Mouse (Mus musculus): Measurements from ENCODE around the gene Tuba1b. TPM values are rescaled to one million over a fixed set of nuclear protein-coding genes. Genes with fewer than 3 reads are reported as not detected.
"Not testable (repeated sequence)": the region's sequence is repeated elsewhere in the genome, so short reads cannot be mapped to it uniquely, and the experiment has no call there.

Tuba1b gene
- total RNA-seq, 2 experiments from 2014 or later: 193 to 255 TPM

DNA sequence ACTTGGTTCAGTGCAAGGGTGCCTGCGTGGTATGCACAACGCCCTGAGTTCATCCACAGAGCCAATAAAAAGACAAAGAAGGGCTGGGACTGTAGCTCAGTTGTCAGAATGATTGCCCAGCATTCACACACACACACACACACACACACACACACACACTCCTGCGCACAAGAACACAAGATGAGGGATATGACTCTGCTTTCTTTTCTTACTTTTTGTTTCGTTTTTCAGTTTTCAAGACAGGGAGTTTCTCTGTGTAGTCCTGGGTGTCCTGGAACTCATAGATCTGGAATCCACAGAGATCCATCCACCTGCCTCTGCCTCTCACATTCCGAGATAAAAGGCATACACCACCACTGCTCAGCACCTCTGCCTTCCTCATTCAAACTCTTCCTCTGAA, 6.8 kb downstream of the Tuba1b start:
- no peak for DNase-seq (ENCODE audit: low spot score in 2 of 2)

DNA sequence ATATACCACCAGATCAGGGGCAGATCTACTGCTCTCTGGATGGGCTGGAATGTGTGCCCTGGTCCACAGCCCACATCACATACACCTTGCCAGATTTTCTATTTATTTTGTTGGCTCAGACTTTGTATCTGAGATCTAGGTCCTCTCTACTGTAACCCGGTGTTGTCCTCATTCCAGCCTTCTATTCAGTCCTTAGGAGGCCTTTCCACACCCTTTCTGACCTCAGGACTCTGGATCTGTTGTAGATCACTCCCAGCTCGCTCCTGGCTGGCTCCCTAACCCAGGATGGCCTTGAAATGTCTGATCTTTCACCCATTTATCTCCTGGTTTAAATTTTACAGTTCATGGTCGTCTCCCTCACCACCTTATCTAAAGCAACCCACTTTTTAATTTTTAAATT, 9.7 kb downstream of the Tuba1b start:
- DNase-seq (ENCODE audit: low spot score in 2 of 2): no peak

DNA sequence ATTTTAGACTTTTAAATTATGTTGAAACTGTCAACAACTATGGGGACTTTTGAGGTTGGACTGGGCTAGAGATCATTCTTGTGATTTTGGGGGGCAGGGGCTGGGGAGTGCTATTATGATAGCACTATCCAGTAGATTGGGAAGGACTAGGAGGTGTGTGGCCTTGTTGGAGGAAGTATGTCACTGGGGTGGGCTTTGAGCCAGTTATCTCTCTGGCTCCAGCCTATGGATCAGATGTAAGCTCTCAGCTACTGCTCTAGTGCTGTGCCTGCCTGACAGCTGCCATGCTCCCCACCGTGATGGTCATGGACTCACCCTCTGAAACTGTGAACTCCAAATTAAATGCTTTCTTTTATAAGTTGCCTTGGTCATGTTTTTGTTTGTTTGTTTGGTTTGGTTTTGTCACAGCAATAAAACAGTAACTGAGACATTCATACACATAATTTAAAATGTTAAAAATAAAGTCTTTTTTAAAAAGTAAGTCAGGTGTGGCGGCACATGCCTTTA, 11.3 kb downstream of the Tuba1b start:
- DNase-seq (ENCODE audit: low spot score in 2 of 2): no peak

DNA sequence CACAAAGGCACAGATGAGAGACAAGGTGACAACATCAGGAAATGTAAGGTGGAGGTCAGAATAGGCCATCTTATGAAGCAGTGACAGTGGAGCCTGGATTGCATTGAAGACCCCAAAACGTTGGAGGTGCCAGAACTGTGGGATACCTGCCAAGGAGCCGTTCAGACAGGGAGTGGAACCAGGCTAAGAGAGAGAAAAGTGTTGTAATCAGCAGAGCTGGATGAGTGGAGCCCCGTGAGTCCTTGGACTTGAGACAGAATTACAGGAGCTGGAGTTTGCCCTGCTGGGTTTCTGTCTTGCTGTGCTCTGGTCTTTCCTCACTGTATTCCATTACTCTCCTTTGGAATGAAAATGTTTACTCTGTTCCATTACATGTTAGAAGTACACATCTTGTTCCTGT, 11.8 kb downstream of the Tuba1b start:
- no peak for DNase-seq (ENCODE audit: low spot score in 2 of 2)

DNA sequence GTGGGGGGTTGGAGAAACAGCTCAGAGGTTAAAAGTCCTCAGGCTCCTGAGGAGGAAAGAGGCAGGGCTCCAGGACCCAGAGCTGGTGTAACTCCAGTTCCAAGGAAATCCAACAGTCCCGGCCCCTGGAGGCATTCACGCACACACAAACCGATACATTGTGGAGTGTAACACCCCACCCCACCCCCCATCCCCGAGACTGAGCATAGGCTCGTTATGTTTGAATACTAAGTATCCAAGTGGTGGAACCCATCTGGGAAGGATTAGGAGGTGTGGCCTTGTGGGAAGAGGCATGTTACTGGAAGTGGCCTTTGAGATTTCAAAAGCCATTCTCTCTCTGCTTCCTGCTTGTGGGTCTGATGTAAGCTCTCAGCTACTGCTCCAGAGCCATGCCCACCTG, 12.9 kb downstream of the Tuba1b start:
- DNase-seq (ENCODE audit: low spot score in 2 of 2): no peak

DNA sequence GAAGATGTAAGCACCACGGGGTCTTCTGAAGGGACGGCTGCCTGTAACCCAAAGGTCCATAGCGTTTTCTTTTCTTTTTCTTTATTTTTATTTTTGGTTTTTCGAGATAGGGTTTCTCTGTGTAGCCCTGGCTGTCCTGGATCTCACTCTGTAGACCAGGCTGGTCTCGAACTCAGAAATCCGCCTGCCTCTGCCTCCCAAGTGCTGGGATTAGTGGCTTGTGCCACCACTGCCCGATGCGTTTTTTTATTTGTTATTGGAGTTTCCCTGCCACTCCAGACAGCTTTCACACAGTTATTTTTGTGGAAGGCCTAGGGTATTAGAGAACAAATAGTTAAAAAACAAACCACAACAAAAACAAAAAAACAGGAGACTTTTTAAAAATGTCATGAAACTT, 15.9 kb downstream of the Tuba1b start:
- not testable (repeated sequence) for DNase-seq (ENCODE audit: low spot score in 2 of 2)

DNA sequence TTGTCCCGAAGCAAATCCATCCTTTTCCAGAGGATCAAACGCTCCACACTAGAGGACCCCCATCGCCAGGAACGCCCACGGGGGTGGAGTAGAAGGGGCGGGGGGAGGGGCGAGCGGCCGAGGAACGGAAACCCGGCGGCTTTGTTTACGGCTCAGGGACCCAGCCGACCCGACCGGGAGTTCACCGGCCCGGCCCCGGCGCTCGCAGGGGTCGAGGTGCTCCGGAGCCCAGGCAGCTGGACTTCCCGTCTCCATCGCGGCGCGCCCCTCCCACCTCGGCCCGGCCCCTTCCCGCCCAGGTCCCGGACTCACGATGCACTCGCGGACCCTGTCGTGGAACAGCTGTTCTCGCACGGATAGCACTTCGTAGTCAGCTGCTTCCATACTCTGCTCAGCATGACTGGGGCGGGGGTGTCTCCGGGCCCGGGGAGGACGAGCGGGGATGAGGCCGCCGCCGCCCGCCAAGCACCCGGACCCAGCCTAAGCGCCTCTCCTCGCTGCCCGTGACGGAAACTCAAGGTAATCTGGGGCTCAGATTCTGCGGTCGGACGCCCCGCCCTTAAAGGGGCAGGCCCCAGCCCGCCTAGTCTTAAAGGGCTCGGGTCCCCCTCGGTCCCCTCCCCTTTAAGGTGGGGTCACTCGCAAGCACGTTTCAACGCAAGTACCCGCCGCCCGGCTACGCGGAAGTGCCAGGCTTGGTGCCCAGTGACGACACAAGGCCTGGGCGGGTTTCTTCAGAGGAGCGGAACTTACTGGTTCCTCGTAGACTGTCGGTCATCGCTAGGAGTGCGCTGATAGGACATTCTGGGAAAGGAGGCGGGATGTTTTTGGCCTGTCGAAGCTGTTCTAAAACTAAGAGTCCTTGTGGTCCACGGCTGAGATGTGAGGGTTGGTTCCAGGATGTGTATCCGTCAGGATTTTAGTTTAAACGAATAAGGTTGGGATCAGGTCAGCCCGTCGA, 16.5 kb downstream of the Tuba1b start, which contains the start of gene Lmbr1l:
Gene Lmbr1l (minus strand): TSS at position 694 of the 961 bp plus-strand sequence.
- DNase-seq (ENCODE audit: low spot score in 2 of 2): peak; percentile 92 to 93

DNA sequence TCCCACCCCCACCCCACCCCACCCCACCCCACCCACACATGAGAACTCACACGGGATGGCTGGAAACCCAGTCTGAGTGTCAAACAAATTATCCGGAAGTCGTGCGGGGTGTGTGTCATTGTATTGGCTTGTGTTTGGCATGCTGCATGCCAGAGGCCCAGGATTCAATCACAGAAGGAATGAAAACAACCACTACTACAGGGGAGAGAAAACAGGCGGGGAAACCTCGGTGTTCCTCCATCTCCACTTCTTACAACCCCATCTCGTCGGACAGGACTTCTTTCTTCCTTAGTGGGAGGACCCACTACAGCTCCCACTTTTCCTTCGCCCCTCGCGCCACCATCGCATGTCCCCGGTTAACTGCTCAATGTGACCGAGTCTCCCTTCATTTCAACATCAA, 17.3 kb downstream of the Tuba1b start:
- peak in 1 of 2 experiments; percentile 21 for DNase-seq (ENCODE audit: low spot score in 2 of 2)

DNA sequence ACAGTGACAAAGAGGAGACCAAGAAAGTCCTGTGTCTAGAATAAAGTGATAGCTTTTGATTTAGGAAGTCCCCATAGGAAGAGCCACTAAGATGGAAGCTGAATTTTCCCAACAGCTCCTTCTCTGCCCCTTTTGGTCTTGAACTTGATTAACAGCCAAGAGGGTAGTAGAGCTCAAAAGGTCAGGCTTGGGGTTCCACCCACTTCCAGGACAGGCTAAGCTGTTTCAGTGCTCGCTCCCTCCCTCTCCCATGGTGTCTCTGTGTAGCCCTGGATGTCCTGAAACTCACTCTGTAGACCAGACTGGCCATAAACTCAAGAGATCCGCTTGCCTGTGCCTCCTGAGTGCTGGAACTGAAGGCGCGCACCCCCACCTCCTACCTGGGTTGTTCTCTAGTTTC, 18.3 kb downstream of the Tuba1b start:
- no peak for DNase-seq (ENCODE audit: low spot score in 2 of 2)

DNA sequence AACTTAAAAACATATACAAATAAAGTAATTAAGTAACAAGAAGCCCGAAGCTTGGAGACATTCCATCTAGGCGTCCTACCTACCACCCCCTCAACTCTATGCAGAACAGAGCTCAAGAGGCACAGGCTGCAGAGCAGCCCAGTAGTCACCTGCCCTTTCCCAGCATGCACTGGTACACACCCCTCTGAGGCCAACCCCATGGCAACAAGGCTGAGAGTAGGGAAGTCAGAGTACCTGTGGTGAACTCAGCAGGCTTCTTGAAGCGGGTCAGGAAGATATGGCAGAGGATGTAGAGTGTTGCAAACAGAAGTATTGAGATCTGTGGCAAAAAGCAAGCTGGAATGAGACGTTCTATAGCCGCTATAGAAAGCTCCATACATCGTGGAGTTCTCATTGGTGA, 19.5 kb downstream of the Tuba1b start:
- no peak for DNase-seq (ENCODE audit: low spot score in 2 of 2)

DNA sequence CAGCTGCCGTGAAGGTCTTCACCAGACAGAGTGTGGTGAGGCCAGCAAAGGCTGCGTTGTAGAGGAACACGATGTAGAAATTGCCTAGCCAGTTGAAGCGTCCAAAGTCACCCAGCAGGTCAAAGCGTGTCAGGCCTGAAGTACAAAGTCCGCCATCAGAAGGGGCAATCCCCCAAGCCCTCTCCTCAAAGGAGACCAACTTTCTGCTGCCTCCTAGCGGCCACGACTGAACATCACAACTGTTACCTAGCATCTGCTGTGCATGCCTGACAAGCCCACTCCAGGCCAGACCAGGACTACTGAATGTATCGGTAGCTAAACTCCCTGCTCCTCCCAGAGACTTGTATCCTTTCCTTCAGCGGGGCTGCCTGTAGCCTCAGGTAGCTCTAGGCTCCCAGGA, 29.7 kb downstream of the Tuba1b start:
- DNase-seq (ENCODE audit: low spot score in 2 of 2): no peak

DNA sequence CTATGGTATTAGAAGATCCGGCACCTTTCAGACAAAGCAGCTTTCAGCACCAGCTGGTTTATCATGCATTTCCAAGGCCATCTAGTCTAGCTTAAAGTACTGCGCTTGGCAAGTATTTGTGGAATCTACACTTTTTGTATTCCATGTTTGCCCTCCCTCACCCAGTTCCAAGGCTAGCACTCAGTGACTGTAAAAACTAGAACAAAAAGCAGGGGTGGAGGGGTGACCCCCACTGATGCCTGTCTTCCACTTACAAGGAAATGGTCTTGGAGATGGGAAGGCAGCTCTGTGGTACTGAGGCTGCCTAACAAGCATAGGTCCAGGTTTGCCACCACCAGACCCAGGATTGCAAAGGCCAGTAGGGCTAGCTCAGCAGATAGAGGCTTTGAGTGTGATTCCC, 31.8 kb downstream of the Tuba1b start:
- DNase-seq (ENCODE audit: low spot score in 2 of 2): no peak

DNA sequence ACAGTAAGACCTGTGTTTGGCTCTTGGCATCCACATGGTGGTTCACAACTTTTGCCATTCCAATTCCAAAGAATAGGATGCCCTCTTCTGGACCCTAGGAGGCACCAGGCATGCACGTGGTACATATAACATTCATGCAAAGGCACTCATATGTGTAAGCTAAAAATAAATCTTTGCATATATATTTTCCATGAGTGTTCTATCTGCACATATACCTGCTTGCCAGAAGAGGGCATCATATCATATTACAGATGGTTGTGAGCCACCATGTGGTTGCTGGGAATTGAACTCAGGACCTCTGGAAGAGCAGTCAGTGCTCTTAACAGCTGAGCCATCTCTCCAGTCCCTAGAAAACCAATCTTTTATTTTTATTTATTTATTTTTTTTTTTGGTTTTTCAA, 32.8 kb downstream of the Tuba1b start:
- DNase-seq (ENCODE audit: low spot score in 2 of 2): no peak

DNA sequence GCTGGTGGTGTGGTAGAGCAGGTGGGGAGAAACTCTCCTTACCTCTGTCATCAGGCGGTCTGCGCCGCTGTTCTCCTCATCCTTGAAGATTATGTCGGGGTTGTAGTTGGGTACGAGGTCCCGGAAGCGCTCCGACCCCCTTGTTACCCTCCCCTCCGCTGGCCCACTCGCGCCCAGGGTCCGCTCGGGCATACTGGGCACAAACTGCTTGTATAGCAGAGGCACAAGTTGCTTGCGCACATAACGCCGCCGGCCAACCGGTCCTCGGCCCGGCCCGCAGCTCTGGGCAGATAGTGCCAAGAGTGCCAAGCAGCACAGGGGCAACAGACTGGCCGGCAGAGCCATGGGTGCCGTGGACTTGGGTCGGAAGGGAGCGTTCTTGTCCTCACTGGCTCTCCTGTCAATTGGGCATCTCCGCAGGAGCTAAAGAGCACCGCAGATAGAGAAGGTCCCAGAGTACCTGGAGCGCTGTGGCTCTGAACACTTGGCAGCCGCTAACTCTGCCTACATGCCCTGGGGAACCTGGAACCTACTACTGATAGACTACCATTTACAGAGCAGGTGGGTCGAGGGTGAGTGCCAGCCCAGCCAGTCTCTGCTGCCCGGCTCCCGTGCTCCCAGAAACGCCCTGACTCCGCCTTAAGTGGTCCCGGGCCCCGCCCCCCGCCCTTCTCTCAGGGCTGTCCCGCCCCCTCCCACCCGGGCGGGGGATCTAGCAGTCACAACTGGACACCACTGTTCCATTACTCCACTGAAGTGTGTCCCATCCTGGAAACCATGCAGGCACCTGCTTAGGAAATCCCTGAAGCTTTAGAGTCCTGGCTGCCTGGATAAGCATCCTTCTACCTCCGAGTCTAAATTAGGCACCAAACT, 36.2 kb downstream of the Tuba1b start, which contains the start of gene Dhh:
Gene Dhh (minus strand): TSS at position 613 of the 873 bp plus-strand sequence.
- DNase-seq (ENCODE audit: low spot score in 2 of 2): no peak

DNA sequence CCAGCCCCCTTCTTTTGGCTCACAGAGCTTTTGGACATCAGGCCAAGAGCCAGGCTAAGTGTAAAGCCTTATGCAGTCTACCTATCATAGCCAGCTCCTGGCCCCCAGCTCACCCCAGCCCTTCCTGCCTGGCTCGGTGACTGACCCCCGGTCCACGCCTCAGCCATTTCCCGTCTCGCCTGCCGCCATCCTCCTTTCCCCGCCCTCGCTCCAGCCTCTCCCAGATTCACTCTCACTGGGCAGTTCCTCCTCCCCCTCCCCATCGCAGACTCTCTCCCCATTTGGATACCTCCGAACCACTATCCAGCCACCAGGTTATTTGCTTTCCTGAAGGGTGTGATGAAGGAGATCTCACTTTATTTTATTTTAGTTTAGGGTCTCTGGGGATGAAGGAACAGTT, 36.9 kb downstream of the Tuba1b start:
- DNase-seq (ENCODE audit: low spot score in 2 of 2): no peak

DNA sequence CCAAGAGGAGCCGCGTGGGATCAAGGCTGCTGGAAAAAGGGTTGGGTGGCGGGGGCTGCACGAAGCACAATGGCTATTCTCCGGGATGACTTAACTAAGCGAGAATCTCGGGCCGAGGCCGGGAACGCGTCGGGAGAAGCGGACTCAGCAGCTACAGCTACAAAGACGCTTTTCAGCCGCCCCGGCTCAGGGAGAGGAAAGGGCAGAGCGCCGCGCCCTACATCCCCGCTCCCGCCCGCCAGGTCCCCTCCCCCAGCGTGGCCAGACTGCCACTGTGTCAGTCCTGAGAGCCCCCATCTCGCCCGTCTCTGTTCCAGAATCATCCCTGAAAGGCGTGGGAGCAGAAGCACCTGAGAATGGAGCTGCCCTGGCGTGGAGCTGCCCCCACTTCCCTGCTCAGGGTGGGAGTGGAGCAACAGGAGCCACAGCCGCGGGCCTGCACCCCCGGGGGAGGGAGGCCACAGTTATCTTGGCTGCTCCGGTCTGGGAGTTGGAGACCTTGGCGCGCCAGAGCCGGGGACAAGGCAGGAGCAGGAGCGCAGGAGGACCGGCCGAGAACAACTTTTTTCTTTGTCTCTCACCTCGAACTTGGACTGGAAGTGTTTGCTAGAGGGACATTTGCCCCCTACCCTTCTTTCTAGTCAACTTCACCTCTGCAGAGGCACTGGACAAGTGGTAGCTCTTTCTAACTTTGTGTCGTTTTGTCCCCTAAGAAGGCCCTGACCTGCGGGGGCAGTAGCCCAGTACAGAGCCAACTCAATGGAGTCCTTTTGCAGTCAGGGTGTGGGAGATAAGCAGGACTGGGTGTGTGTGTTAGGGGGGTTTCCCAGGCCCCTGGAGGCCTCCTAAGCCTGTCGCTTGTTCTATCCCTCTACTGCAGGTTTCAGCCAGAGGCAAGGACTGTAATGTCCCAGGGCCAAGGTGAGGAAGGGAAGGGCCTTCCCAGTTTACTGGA, 38.5 kb downstream of the Tuba1b start:
- DNase-seq (ENCODE audit: low spot score in 2 of 2): peak; percentile 55 to 60

DNA sequence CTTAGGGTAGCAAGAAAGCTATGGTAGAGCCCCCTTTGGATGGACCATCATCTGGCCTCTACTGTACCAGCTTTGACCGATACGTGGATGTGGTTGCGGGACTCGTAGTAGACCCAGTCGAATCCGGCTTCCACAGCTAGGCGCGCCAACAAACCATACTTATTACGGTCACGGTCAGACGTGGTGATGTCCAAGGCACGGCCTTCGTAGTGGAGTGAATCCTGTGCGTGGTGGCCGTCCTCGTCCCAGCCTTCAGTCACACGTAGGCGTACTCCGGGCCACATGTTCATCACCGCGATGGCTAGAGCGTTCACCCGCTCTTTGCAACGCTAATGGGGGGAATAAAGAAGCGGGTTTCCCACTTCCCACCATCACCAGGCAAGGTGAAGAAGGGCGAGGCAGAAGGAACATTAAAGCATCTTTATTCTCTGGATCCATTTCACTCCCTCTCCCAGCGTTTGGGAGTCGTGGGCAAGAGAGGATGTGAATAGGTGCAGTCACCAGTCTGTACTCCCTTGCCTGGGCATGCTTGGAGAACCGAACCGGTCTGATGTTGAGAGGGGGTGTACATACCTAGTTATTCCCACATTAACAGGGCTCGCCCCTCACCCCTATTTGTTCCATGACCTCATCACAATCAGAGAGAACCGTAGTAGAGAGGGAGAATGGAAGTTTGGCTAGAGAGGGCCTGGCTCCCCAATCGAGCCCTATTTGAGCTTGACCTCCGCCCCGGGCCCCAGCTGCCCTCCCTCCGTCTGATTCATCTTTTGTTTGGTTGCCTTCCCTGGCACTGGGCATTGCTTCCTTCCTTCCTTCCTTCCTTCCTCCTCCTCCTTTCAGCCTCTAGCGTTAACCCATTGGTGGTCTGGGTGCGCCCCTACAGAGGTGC, 39.4 kb downstream of the Tuba1b start:
- no peak for DNase-seq (ENCODE audit: low spot score in 2 of 2)

DNA sequence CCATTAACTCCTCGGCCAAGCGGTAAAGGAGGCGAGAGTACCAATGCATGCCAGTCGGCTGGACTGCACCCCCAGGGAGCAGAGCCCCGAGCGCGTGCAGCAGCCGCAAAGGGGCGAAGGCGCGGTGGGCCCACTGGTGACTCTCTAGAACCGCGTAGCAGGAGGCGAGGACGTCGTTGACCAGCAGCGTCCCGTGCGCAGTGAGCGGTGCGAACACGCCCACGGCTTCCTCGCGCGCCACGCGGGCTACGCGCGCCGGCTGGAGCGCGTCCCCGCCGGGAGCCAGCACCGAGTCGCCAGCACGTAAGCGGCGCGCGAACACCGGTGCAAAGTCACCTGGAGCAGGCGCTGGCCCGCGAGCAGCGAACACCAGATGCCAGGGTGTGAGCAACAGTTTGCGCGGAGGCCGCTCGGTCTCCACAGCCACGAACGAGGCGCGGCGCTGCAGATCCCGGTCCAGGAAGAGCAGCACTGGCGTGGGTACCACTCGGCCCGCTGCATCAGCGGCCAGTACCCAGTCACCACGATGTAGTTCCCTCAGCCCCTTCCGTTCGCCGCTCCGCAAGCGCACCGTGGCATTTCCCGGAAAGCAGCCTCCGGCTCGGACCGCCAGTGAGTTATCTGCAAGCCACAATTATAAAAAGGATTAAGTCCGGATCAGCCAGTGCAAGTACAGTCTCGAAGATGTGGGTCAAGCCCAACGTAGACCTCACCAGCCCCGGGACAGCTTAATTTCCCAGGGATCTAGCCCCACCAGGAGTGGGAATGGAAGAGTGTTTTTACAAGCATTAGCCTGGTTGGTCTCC, 40.2 kb downstream of the Tuba1b start, which contains the start of gene Rhebl1:
Gene Rhebl1 (minus strand): TSS at position 601 of the 806 bp plus-strand sequence.
- DNase-seq (ENCODE audit: low spot score in 2 of 2): peak; percentile 53 to 57

All from adrenal gland, adult 18-20 months (tissue).